Mouse (Mus musculus): Measurements from ENCODE around the gene Pigc. TPM values are rescaled to one million over a fixed set of nuclear protein-coding genes. Genes with fewer than 3 reads are reported as not detected.
A peak's percentile ranks its signal among the peaks of the same experiment; 100 is the strongest.

Pigc gene
- polyA plus RNA-seq, 1 experiment from 2014 or later = 29.9 TPM

- H3K9me3 ChIP-seq (ENCODE audit: control insufficient read depth, low read length) = no peaks in the 10 kb centered on the region
- TF ChIP-seq CTCF (IDR thresholded peaks at IDR 0.05; ENCODE audit: low read depth) (no peak), EP300 (optimal IDR thresholded peaks at IDR 0.05) (no peak)
- no peak overlapping the region for H3K4me2 ChIP-seq (replicated peaks; ENCODE audit: low read depth)
- 57% methylated on average over 2 of the region's 2 CpGs for WGBS
- no peaks in the 10 kb centered on the region for H3K27me3 ChIP-seq (ENCODE audit: control insufficient read depth, insufficient read depth, low read length)
- H3K4me1 ChIP-seq (replicated peaks; ENCODE audit: control insufficient read depth, insufficient read depth) = 0 out of 2 replicates have a peak, but pooled peaks cover 2% of the 10 kb centered on the region
- DNase-seq (ENCODE audit: low spot score) = no peak
- H3K36me3 ChIP-seq (ENCODE audit: control insufficient read depth, insufficient read depth, low read length) = 0 out of 2 replicates have a peak, but pooled peaks cover 2% of the 10 kb centered on the region
- no peak overlapping the region for H3K9ac ChIP-seq (ENCODE audit: low read length)
- no peak overlapping the region for H3K27ac ChIP-seq (replicated peaks)
- ATAC-seq (ENCODE audit: low FRiP score, low TSS enrichment) = no peak
- no peak overlapping the region for H3K4me3 ChIP-seq (ENCODE audit: low read depth, low read length)
Measured at GRCm38 (mm10) chr1:161967936-161968335, 1.1 kb upstream of the Pigc start.

DNA sequence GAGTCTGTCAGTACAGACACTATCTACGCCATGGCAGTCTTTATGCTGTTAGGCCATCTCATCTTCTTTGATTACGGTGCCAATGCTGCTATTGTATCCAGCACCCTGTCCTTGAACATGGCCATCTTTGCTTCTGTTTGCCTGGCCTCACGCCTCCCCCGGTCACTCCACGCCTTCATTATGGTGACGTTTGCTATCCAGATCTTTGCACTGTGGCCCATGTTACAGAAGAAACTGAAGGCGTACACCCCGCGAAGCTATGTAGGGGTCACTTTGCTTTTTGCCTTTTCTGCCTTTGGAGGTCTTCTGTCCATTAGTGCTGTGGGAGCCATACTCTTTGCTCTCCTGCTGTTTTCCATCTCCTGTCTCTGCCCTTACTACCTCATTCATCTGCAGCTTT, 1.9 kb downstream of the Pigc start:
- DNase-seq (ENCODE audit: low spot score) (no peak), ATAC-seq (ENCODE audit: low FRiP score, low TSS enrichment) (no peak)
- Histone ChIP-seq H3K27ac (replicated peaks) (no peak overlapping the region), H3K27me3 (ENCODE audit: control insufficient read depth, insufficient read depth, low read length) (no peaks in the 10 kb centered on the region), H3K4me1 (replicated peaks; ENCODE audit: control insufficient read depth, insufficient read depth) (0 out of 2 replicates have a peak, but pooled peaks cover 2% of the 10 kb centered on the region), H3K9me3 (ENCODE audit: control insufficient read depth, low read length) (no peaks in the 10 kb centered on the region), H3K4me2 (replicated peaks; ENCODE audit: low read depth) (no peak overlapping the region), H3K36me3 (ENCODE audit: control insufficient read depth, insufficient read depth, low read length) (0 out of 2 replicates have a peak, but pooled peaks cover 2% of the 10 kb centered on the region), H3K9ac (ENCODE audit: low read length) (no peak overlapping the region), H3K4me3 (ENCODE audit: low read depth, low read length) (no peak overlapping the region)
- TF ChIP-seq EP300 (optimal IDR thresholded peaks at IDR 0.05) (no peak), CTCF (IDR thresholded peaks at IDR 0.05; ENCODE audit: low read depth) (no peak)
- WGBS = 96% methylated on average over 9 of the region's 9 CpGs

DNA sequence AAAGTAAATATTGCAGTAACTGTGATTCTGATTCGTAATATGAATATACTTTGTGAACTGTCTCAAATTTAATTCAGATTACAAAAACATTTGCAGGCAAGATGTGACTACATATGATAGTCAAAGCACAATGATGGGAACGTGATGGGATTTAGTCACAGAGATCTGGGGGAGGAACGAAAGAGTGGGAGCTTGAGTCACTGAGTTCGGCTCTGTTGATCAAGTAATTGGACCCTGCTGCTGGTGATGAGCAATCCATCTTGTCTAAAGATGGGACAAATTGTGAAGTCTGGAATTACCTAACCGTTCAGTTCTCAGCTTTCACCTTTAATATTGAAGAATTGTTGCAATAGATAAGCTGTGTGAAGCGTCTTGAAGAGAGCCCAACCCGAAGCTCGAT, 3.2 kb downstream of the Pigc start:
- ATAC-seq (ENCODE audit: low FRiP score, low TSS enrichment) (no peak), DNase-seq (ENCODE audit: low spot score) (no peak)

DNA sequence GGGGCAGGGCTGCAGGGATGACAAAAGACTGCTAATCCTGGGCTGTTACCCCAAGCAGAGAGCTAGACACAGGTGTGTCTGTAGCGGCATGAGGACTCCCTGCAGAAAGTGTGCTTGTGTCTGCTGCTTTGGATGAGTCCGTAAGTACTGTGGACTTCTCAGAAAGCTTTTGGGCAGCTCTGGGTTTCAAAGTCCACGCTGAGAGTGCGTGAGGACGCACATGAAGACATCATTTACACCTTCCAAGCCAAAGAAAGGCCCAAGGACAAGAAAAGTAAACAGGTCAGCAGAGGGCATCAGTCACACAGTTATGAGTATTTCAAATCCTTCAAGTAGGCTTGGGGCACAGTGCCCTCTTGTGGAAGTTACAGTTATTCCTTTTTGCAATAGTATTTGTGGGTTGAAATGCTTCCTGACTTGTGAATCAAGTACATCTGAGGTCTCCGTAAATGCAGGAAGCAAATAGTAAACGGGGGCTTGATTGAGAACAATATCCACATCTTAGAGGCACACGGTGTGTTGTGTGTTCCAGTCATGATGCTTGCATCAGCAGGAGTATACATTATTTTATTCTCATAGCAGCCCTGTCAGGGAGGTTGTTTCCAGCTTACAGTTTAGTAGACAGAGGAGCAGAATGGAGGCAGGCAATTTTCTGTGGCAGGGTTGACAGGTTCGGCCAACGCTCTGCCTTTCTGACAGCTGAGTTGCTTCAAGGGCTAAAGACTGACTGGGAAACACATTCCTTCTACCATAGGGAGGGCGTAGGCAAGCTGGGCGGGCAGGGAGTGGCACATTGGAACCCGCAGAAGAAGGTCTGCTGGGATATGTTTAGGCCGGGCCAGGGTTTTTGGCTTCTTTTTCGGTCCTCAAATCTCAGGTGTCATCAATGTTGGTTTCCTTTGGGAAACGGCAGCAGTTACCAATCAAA, 7.5 kb downstream of the Pigc start:
- 0 out of 2 replicates have a peak overlapping the region, but pooled peaks have one; percentile 3 for H3K4me2 ChIP-seq (replicated peaks; ENCODE audit: low read depth)
- ATAC-seq (ENCODE audit: low FRiP score, low TSS enrichment) (peak; percentile 83), DNase-seq (ENCODE audit: low spot score) (peak; percentile 79)
- H3K27ac ChIP-seq (replicated peaks) = peak overlapping the region; percentile 20; the same call in 1 of the 2 replicates
- H3K9me3 ChIP-seq (ENCODE audit: control insufficient read depth, low read length) = no peaks in the 10 kb centered on the region
- H3K4me3 ChIP-seq (ENCODE audit: low read depth, low read length) = no peak overlapping the region
- no peaks in the 10 kb centered on the region for H3K36me3 ChIP-seq (ENCODE audit: control insufficient read depth, insufficient read depth, low read length)
- WGBS = 36% methylated on average over 16 of the region's 16 CpGs
- no peaks in the 10 kb centered on the region for H3K27me3 ChIP-seq (ENCODE audit: control insufficient read depth, insufficient read depth, low read length)
- H3K4me1 ChIP-seq (replicated peaks; ENCODE audit: control insufficient read depth, insufficient read depth) = peaks cover 3% of the 10 kb centered on the region
- no peak overlapping the region for H3K9ac ChIP-seq (ENCODE audit: low read length)
- TF ChIP-seq EP300 (optimal IDR thresholded peaks at IDR 0.05) = no peak
- TF ChIP-seq CTCF (IDR thresholded peaks at IDR 0.05; ENCODE audit: low read depth) = peak; percentile 99

More for the DNA sequence above, 3.2 kb downstream of the Pigc start:
- TF ChIP-seq CTCF (IDR thresholded peaks at IDR 0.05; ENCODE audit: low read depth) (no peak), EP300 (optimal IDR thresholded peaks at IDR 0.05) (no peak)
- no peak overlapping the region for H3K9ac ChIP-seq (ENCODE audit: low read length)
- 0 out of 2 replicates have a peak, but pooled peaks cover 2% of the 10 kb centered on the region for H3K36me3 ChIP-seq (ENCODE audit: control insufficient read depth, insufficient read depth, low read length)
- no peaks in the 10 kb centered on the region for H3K27me3 ChIP-seq (ENCODE audit: control insufficient read depth, insufficient read depth, low read length)
- no peak overlapping the region for H3K27ac ChIP-seq (replicated peaks)
- no peak overlapping the region for H3K4me3 ChIP-seq (ENCODE audit: low read depth, low read length)
- 86% methylated on average over 8 of the region's 8 CpGs for WGBS
- no peaks in the 10 kb centered on the region for H3K9me3 ChIP-seq (ENCODE audit: control insufficient read depth, low read length)
- peaks cover 5% of the 10 kb centered on the region for H3K4me1 ChIP-seq (replicated peaks; ENCODE audit: control insufficient read depth, insufficient read depth)
- H3K4me2 ChIP-seq (replicated peaks; ENCODE audit: low read depth) = no peak overlapping the region

- no peaks in the 10 kb centered on the region for H3K9me3 ChIP-seq (ENCODE audit: control insufficient read depth, low read length)
- DNase-seq (ENCODE audit: low spot score) (no peak), ATAC-seq (ENCODE audit: low FRiP score, low TSS enrichment) (no peak)
- no peak overlapping the region for H3K4me3 ChIP-seq (ENCODE audit: low read depth, low read length)
- WGBS = 78% methylated on average over 4 of the region's 4 CpGs
- no peak overlapping the region for H3K27ac ChIP-seq (replicated peaks)
- H3K4me2 ChIP-seq (replicated peaks; ENCODE audit: low read depth) = no peak overlapping the region
- H3K9ac ChIP-seq (ENCODE audit: low read length) = no peak overlapping the region
- no peaks in the 10 kb centered on the region for H3K36me3 ChIP-seq (ENCODE audit: control insufficient read depth, insufficient read depth, low read length)
- H3K4me1 ChIP-seq (replicated peaks; ENCODE audit: control insufficient read depth, insufficient read depth) = peaks cover 3% of the 10 kb centered on the region
- no peaks in the 10 kb centered on the region for H3K27me3 ChIP-seq (ENCODE audit: control insufficient read depth, insufficient read depth, low read length)
- TF ChIP-seq CTCF (IDR thresholded peaks at IDR 0.05; ENCODE audit: low read depth) (no peak), EP300 (optimal IDR thresholded peaks at IDR 0.05) (no peak)
Measured at GRCm38 (mm10) chr1:161977331-161977730, 8.3 kb downstream of the Pigc start.
